27 mouse cellular contexts compared by ENCODE assay signal in the genomic region with DNA sequence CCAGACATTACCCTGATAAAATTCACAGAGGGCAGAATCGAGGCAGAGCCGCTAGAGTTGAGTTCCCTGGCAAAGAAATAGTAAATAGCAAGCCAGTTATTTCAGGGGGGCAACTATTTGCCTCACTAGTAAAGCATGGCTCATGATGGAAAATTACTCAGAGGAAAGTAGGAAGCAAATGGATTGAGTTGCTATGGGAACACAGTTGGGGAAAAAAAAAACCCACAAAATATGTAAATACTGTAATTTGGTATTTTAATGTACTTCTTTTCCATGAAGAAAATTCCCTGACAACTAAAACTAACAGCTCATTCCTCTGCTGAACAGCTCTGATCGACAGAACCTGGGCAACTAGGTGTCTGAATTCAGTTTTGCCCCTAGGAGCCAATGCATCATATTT.
DNase-seq lines count a peak whose midpoint lies in the region; ATAC-seq and TF ChIP-seq lines count a peak whose summit lies in the region.
"Had no signal": no experiment of that assay in that cellular context is flagged by ENCODE, and none has a peak within 500 bp of the region (broad histone marks: within the 10 kb centered on the region; RNA-seq: fewer than 3 reads in every experiment).

No protein-coding gene starts in this region.

- no peaks in the 10 kb centered on the region for H3K36me3 ChIP-seq in embryonic facial prominence, embryonic 13.5 days
- no peaks in the 10 kb centered on the region for H3K36me3 ChIP-seq in embryonic facial prominence, embryonic 10.5 days (replicated peaks)
- H3K36me3 ChIP-seq: heart, embryonic 10.5 days; limb, embryonic 12.5 days; stomach, embryonic 15.5 days had no signal

- H3K4me1 ChIP-seq in embryonic facial prominence, embryonic 13.5 days, result peaks cover 8% of the 10 kb centered on the region; the same call in 1 of the 2 replicates
- no peaks in the 10 kb centered on the region for H3K4me1 ChIP-seq in embryonic facial prominence, embryonic 10.5 days
- H3K4me1 ChIP-seq in lung, adult 2 months (ENCODE audit: control insufficient read depth, insufficient read depth, low read length), result no peaks in the 10 kb centered on the region
- H3K4me1 ChIP-seq: heart, embryonic 10.5 days; limb, embryonic 12.5 days; stomach, embryonic 15.5 days had no signal

- H3K27me3 ChIP-seq in embryonic facial prominence, embryonic 13.5 days, result no peaks in the 10 kb centered on the region
- H3K27me3 ChIP-seq in embryonic facial prominence, embryonic 10.5 days (replicated peaks; ENCODE audit: low read depth, poor library complexity, severe bottlenecking), result no peaks in the 10 kb centered on the region
- H3K27me3 ChIP-seq: limb, embryonic 12.5 days; stomach, embryonic 15.5 days had no signal

- 0 out of 2 replicates have a peak overlapping the region, but pooled peaks have one; percentile 34 for H3K27ac ChIP-seq in embryonic facial prominence, embryonic 13.5 days
- no peak overlapping the region for H3K27ac ChIP-seq in embryonic facial prominence, embryonic 10.5 days (replicated peaks)
- H3K27ac ChIP-seq: heart, embryonic 10.5 days; hindbrain, embryonic 14.5 days; kidney, postnatal 0 days; limb, embryonic 12.5 days; stomach, embryonic 15.5 days had no signal

- ATAC-seq in embryonic facial prominence, embryonic 13.5 days (ENCODE audit: insufficient number of reproducible peaks, insufficient read depth, low FRiP score, low TSS enrichment, low read depth), result no peak
- ATAC-seq: inflammation-experienced regulatory T-cells, adult 6 months; liver, postnatal 0 days had no signal

- no peaks in the 10 kb centered on the region for H3K9me3 ChIP-seq in embryonic facial prominence, embryonic 13.5 days
- H3K9me3 ChIP-seq in embryonic facial prominence, embryonic 10.5 days, result no peaks in the 10 kb centered on the region
- H3K9me3 ChIP-seq: heart, embryonic 10.5 days; limb, embryonic 12.5 days; stomach, embryonic 15.5 days had no signal

- TF ChIP-seq CTCF in lung, adult 2 months (IDR thresholded peaks at IDR 0.05; ENCODE audit: insufficient read depth, low read length), result no peak

- H3K9ac ChIP-seq in embryonic facial prominence, embryonic 13.5 days, result no peak overlapping the region
- H3K9ac ChIP-seq: hindbrain, embryonic 14.5 days; limb, embryonic 12.5 days; liver, postnatal 0 days; stomach, embryonic 15.5 days had no signal

- DNase-seq in embryonic facial prominence, embryonic 10.5 days (ENCODE audit: low spot score), result no peak
- peak; percentile 16 to 73 for DNase-seq in layer of hippocampus, adult 18-20 months (ENCODE audit: low spot score in 2 of 2)
- DNase-seq in layer of hippocampus, postnatal 10 days (ENCODE audit: low spot score in 2 of 2), result no peak
- peak; percentile 67 for DNase-seq in brain, adult 2 months (ENCODE audit: low read depth, low spot score)
- peak; percentile 10 to 19 for DNase-seq in layer of hippocampus, adult 8-10 months (ENCODE audit: low spot score in 2 of 2)
- DNase-seq in urinary bladder, postnatal 25 days (ENCODE audit: low spot score), result no peak
- no peak for DNase-seq in lung, adult 2 months
- DNase-seq: adrenal gland, postnatal 10 days; cerebellum, adult 11 months; cerebellum, postnatal 10 days; gastrocnemius, postnatal 10 days; heart, postnatal 4 days; kidney, adult 2 months; liver, postnatal 0 days; lung, postnatal 10 days; thymus, adult 18-20 months; thymus, postnatal 36 days had no signal

- WGBS in embryonic facial prominence, embryonic 13.5 days, result 75% methylated on average over 3 of the region's 3 CpGs
- 86% methylated on average over 3 of the region's 3 CpGs for WGBS in embryonic facial prominence, embryonic 10.5 days
- WGBS in lung, adult 2 months, result 66% methylated on average over 3 of the region's 3 CpGs

- H3K4me3 ChIP-seq in embryonic facial prominence, embryonic 13.5 days, result no peak overlapping the region
- H3K4me3 ChIP-seq in embryonic facial prominence, embryonic 10.5 days, result no peak overlapping the region
- H3K4me3 ChIP-seq in lung, adult 2 months (replicated peaks; ENCODE audit: extremely low read depth, low read depth, low read length), result no peak overlapping the region
- H3K4me3 ChIP-seq: erythroblast, embryonic 14.5 days; heart, embryonic 10.5 days; limb, embryonic 12.5 days; stomach, embryonic 15.5 days had no signal

- TF ChIP-seq POLR2A in lung, adult 2 months (IDR thresholded peaks at IDR 0.05; ENCODE audit: borderline replicate concordance, extremely low read depth, low read depth, low read length), result no peak

- H3K4me2 ChIP-seq in embryonic facial prominence, embryonic 13.5 days, result no peak overlapping the region
- H3K4me2 ChIP-seq: hindbrain, embryonic 14.5 days; limb, embryonic 12.5 days; liver, embryonic 11.5 days; midbrain, embryonic 11.5 days; stomach, embryonic 15.5 days had no signal

Comparison
In these comparisons a context has a peak if more than half of its experiments do, and no peak if none do; other contexts are left out.
1. DNase-seq: peak in layer of hippocampus, adult 18-20 months (2 of 2), brain, adult 2 months (single experiment) and layer of hippocampus, adult 8-10 months (2 of 2); none in embryonic facial prominence, embryonic 10.5 days (single experiment), layer of hippocampus, postnatal 10 days (0 of 2), urinary bladder, postnatal 25 days (single experiment) and lung, adult 2 months (single experiment).